Mouse (Mus musculus) cortical plate, adult 2 months (tissue): ENCODE measurements around the gene Nol6.

Source experiments
- CTCF ChIP-seq: fragments of 200-500 bp; IDR thresholded peaks from 2 replicates; pipeline ENCODE4 v1.5.1; 2011; ENCODE audit warnings: mild to moderate bottlenecking, control low read depth, low read length; ENCODE audit not compliant: insufficient read depth; ENCODE audit errors: extremely low read depth
- POLR2A ChIP-seq: fragments of 200-500 bp; IDR thresholded peaks from 2 replicates; pipeline ENCODE4 v1.6.1; 2011; ENCODE audit warnings: mild to moderate bottlenecking, low read length, control low read depth; ENCODE audit not compliant: insufficient read depth; ENCODE audit errors: extremely low read depth

DNA sequence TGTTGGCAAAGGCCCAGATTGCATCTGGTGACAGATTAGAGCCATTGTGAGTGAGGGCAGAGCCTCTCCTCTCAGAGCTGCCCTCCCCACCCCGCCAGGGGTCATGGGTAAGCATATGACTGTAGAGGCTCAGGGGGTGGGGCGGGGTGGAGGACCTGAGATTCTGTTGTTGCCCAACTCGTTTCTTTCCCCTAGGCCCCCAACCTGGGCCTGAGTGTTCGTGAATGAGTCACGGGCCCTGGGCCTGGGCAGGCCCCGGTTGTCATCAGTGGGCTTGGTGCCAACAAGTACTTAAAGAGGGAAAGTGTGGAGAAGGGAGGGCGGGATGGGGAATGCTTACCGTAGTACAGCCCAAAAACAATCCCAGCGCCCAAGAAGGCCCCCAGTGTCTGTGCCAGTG, 29.9 kb downstream of the Nol6 start:
- TF ChIP-seq CTCF (no peak), POLR2A (no peak)
